In the genomic region with DNA sequence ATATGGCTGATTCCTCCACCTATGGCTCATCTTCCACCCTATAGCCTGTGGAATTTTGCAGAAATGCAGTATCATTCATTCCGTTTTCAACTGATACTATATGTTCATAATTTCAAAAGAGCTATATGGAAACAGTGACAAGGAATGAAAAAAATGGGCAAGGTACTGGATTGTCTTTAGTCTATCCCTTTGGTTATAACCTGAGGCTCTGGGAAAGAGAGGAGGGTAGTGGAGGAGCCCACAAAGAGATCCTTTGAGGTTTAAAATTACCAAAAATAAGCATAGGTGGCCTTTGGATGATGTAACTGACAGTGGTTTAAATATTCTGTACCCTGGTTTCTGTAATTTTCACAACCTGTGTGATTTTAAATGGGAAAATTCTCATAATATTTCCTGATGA, we compare ENCODE assay signal across 10 mouse cellular contexts. TPM values are rescaled to one million over a fixed set of nuclear protein-coding genes. Genes with fewer than 3 reads are reported as not detected.
DNase-seq lines count a peak whose midpoint lies in the region; ATAC-seq lines count a peak whose summit lies in the region.
"Had no signal": no experiment of that assay in that cellular context is flagged by ENCODE, and none has a peak within 500 bp of the region (broad histone marks: within the 10 kb centered on the region; RNA-seq: fewer than 3 reads in every experiment).

No protein-coding gene starts in this region.

- H3K27ac ChIP-seq in heart, embryonic 14.5 days (replicated peaks in 1 of 2; ENCODE audit: control insufficient read depth in 1 of 2, insufficient read depth in 1 of 2, low read depth in 2 of 2, low read length in 2 of 2): no peak overlapping the region
- no peak overlapping the region for H3K27ac ChIP-seq in embryonic facial prominence, embryonic 10.5 days (replicated peaks)
- no peak overlapping the region for H3K27ac ChIP-seq in hindbrain, embryonic 11.5 days (ENCODE audit: low read depth, low read length)
- peak overlapping the region; percentile 83; the same call in 1 of the 2 replicates for H3K27ac ChIP-seq in midbrain, embryonic 12.5 days (replicated peaks)
- H3K27ac ChIP-seq: liver, embryonic 13.5 days had no signal

- no peaks in the 10 kb centered on the region for H3K36me3 ChIP-seq in heart, embryonic 14.5 days (ENCODE audit: control insufficient read depth, insufficient read depth, low read length)
- no peaks in the 10 kb centered on the region for H3K36me3 ChIP-seq in embryonic facial prominence, embryonic 10.5 days (replicated peaks)
- H3K36me3 ChIP-seq in hindbrain, embryonic 11.5 days (ENCODE audit: control insufficient read depth, insufficient read depth, low read length): no peaks in the 10 kb centered on the region
- no peaks in the 10 kb centered on the region for H3K36me3 ChIP-seq in midbrain, embryonic 12.5 days
- H3K36me3 ChIP-seq: liver, embryonic 13.5 days had no signal

- H3K27me3 ChIP-seq in heart, embryonic 14.5 days (ENCODE audit: control insufficient read depth, insufficient read depth, low read length): peaks cover 20% of the 10 kb centered on the region
- peaks cover 52% of the 10 kb centered on the region for H3K27me3 ChIP-seq in embryonic facial prominence, embryonic 10.5 days (replicated peaks; ENCODE audit: low read depth, poor library complexity, severe bottlenecking)
- peaks cover 9% of the 10 kb centered on the region for H3K27me3 ChIP-seq in hindbrain, embryonic 11.5 days (ENCODE audit: control insufficient read depth, insufficient read depth, low read length)
- H3K27me3 ChIP-seq in midbrain, embryonic 12.5 days: peaks cover 29% of the 10 kb centered on the region

- intact Hi-C loops in left cerebral cortex, postnatal 14 days (cut with DNase I): loop anchor here (10.0 kb wide), 1 partner anchor 232 kb away; no protein-coding TSS in a partner anchor

- H3K9me3 ChIP-seq in heart, embryonic 14.5 days (ENCODE audit: control insufficient read depth, low read length): no peaks in the 10 kb centered on the region
- no peaks in the 10 kb centered on the region for H3K9me3 ChIP-seq in embryonic facial prominence, embryonic 10.5 days
- no peaks in the 10 kb centered on the region for H3K9me3 ChIP-seq in hindbrain, embryonic 11.5 days (ENCODE audit: control insufficient read depth, low read length)
- no peaks in the 10 kb centered on the region for H3K9me3 ChIP-seq in midbrain, embryonic 12.5 days
- H3K9me3 ChIP-seq: liver, embryonic 13.5 days had no signal

- peak overlapping the region; percentile 63 for H3K4me2 ChIP-seq in heart, embryonic 14.5 days (ENCODE audit: low read length)
- H3K4me2 ChIP-seq in hindbrain, embryonic 11.5 days (replicated peaks; ENCODE audit: low read depth, low read length): peak overlapping the region; percentile 37; the same call in 1 of the 2 replicates
- H3K4me2 ChIP-seq in midbrain, embryonic 12.5 days (replicated peaks): peak overlapping the region; percentile 51

- ATAC-seq in heart, embryonic 14.5 days (ENCODE audit: insufficient number of reproducible peaks, insufficient read depth, low FRiP score, low read depth): no peak
- ATAC-seq in hindbrain, embryonic 11.5 days (ENCODE audit: low FRiP score): peak; percentile 55
- ATAC-seq in midbrain, embryonic 12.5 days (ENCODE audit: low FRiP score, low read depth): peak; percentile 67

- no peak overlapping the region for H3K9ac ChIP-seq in heart, embryonic 14.5 days (ENCODE audit: low read length)
- H3K9ac ChIP-seq in hindbrain, embryonic 11.5 days (ENCODE audit: low read depth, low read length): no peak overlapping the region
- no peak overlapping the region for H3K9ac ChIP-seq in midbrain, embryonic 12.5 days (replicated peaks)
- H3K9ac ChIP-seq: liver, embryonic 13.5 days had no signal

- peak overlapping the region in 1 of 2 experiments; percentile 41; a peak in 1 of 4 replicates for H3K4me3 ChIP-seq in heart, embryonic 14.5 days (ENCODE audit: control insufficient read depth in 1 of 2, insufficient read depth in 1 of 2, low read depth in 1 of 2, low read length in 2 of 2)
- peak overlapping the region; percentile 59 for H3K4me3 ChIP-seq in embryonic facial prominence, embryonic 10.5 days
- peak overlapping the region; percentile 44; the same call in 1 of the 2 replicates for H3K4me3 ChIP-seq in hindbrain, embryonic 11.5 days (ENCODE audit: low read depth, low read length)
- peak overlapping the region; percentile 49 for H3K4me3 ChIP-seq in midbrain, embryonic 12.5 days

- WGBS in heart, embryonic 14.5 days: 25% methylated on average over 1 of the region's 1 CpGs
- WGBS in embryonic facial prominence, embryonic 10.5 days: 35% methylated on average over 1 of the region's 1 CpGs
- WGBS in hindbrain, embryonic 11.5 days: 33% methylated on average over 1 of the region's 1 CpGs
- 29% methylated on average over 1 of the region's 1 CpGs for WGBS in midbrain, embryonic 12.5 days

- no peaks in the 10 kb centered on the region for H3K4me1 ChIP-seq in heart, embryonic 14.5 days (ENCODE audit: control insufficient read depth in 2 of 2, insufficient read depth in 2 of 2, low read length in 2 of 2)
- no peaks in the 10 kb centered on the region; the same call in 1 of the 2 replicates for H3K4me1 ChIP-seq in embryonic facial prominence, embryonic 10.5 days
- no peaks in the 10 kb centered on the region for H3K4me1 ChIP-seq in hindbrain, embryonic 11.5 days (replicated peaks; ENCODE audit: control insufficient read depth, insufficient read depth, low read length)
- H3K4me1 ChIP-seq in midbrain, embryonic 12.5 days: no peaks in the 10 kb centered on the region
- H3K4me1 ChIP-seq: liver, embryonic 13.5 days had no signal

- DNase-seq in heart, postnatal 4 days: no peak
- DNase-seq in embryonic facial prominence, embryonic 10.5 days (ENCODE audit: low spot score): no peak
- no peak for DNase-seq in hindbrain, embryonic 11.5 days (ENCODE audit: low spot score)
- DNase-seq in Muller cell, postnatal 12 days (ENCODE audit: inconsistent ontology term): no peak
- no peak for DNase-seq in right cerebral cortex, postnatal 25 days
- DNase-seq in left cerebral cortex, postnatal 14 days (ENCODE audit: low spot score in 2 of 2): no peak
- DNase-seq: liver, embryonic 13.5 days had no signal

RNA-seq across cellular contexts. Expression of a gene that starts 0.4 kb away (rescaled TPM):
- 0.57 and 0.96 TPM in 2 replicates for polyA plus RNA-seq in heart, embryonic 14.5 days (2014; fragmentation: Nextera tagmentation; extraction: Ambion mirVana)
- total RNA-seq in heart, postnatal 4 days (2021): under 1 TPM in 1 of 2 experiments, not detected in 1; 0.17 TPM
- 5.0 and 7.4 TPM in 2 replicates for polyA plus RNA-seq in embryonic facial prominence, embryonic 10.5 days (2016; fragmentation: Nextera tagmentation; extraction: Ambion mirVana)
- polyA plus RNA-seq in hindbrain, embryonic 11.5 days (2014; fragmentation: Nextera tagmentation; extraction: Ambion mirVana): 20.3 and 21.5 TPM in 2 replicates
- 31.9 and 33.6 TPM in 2 replicates for polyA plus RNA-seq in midbrain, embryonic 12.5 days (2016; fragmentation: Nextera tagmentation; extraction: Ambion mirVana)
- 10 to 100 TPM; 86.5 to 95.3 TPM for total RNA-seq in left cerebral cortex, postnatal 14 days (2021)
- total RNA-seq: heart, postnatal 36 days had no signal
